Mouse (Mus musculus): ENCODE measurements at regions not wholly inside any gene's neighbourhood (a gene's known extent, or its start where the extent isn't known, plus 50 kb on each side); places are given as distances from the start of the nearest gene placed in this dataset.

GRCm38 (mm10) chr15:62646476-62647168, 1198.4 kb downstream of the Gsdmc2 start:
- no peaks in the 10 kb centered on the region for H3K27me3 ChIP-seq (replicated peaks)
- no peak overlapping the region for H3K4me3 ChIP-seq (replicated peaks)
- no peaks in the 10 kb centered on the region for H3K36me3 ChIP-seq
- WGBS: 51% methylated on average over 6 of the region's 6 CpGs
- no peaks in the 10 kb centered on the region for H3K4me1 ChIP-seq
- no peak overlapping the region for H3K27ac ChIP-seq
- peak; percentile 35; the same call in 1 of the 2 replicates for ATAC-seq (ENCODE audit: insufficient read depth, low FRiP score, low read depth)
- H3K9ac ChIP-seq: no peak overlapping the region
- no peaks in the 10 kb centered on the region for H3K9me3 ChIP-seq
- H3K4me2 ChIP-seq: no peak overlapping the region

- no peak overlapping the region for H3K27ac ChIP-seq
- H3K9ac ChIP-seq: no peak overlapping the region
- no peak overlapping the region for H3K4me2 ChIP-seq
- 56% methylated on average over 2 of the region's 2 CpGs for WGBS
- no peaks in the 10 kb centered on the region for H3K27me3 ChIP-seq (replicated peaks)
- H3K4me1 ChIP-seq: no peaks in the 10 kb centered on the region
- no peaks in the 10 kb centered on the region for H3K9me3 ChIP-seq
- H3K36me3 ChIP-seq: no peaks in the 10 kb centered on the region
- no peak overlapping the region for H3K4me3 ChIP-seq (replicated peaks)
- ATAC-seq (ENCODE audit: insufficient read depth, low FRiP score, low read depth): peak; percentile 60
Observed at GRCm38 (mm10) chr15:62644744-62645143, 1200.2 kb downstream of the Gsdmc2 start.

GRCm38 (mm10) chr15:62644296-62644695, 1200.7 kb downstream of the Gsdmc2 start:
- 72% methylated on average over 1 of the region's 1 CpGs for WGBS
- Histone ChIP-seq H3K36me3 (no peaks in the 10 kb centered on the region), H3K4me2 (no peak overlapping the region), H3K9ac (no peak overlapping the region), H3K27me3 (replicated peaks) (no peaks in the 10 kb centered on the region), H3K4me1 (no peaks in the 10 kb centered on the region), H3K9me3 (no peaks in the 10 kb centered on the region), H3K4me3 (replicated peaks) (no peak overlapping the region), H3K27ac (no peak overlapping the region)
- ATAC-seq (ENCODE audit: insufficient read depth, low FRiP score, low read depth): no peak

GRCm38 (mm10) chr15:62641051-62641710, 1203.8 kb downstream of the Gsdmc2 start:
- no peaks in the 10 kb centered on the region for H3K36me3 ChIP-seq
- H3K4me3 ChIP-seq (replicated peaks): no peak overlapping the region
- H3K4me2 ChIP-seq: no peak overlapping the region
- no peak for ATAC-seq (ENCODE audit: insufficient read depth, low FRiP score, low read depth)
- no peaks in the 10 kb centered on the region for H3K9me3 ChIP-seq
- H3K27ac ChIP-seq: no peak overlapping the region
- 77% methylated on average over 7 of the region's 7 CpGs for WGBS
- H3K27me3 ChIP-seq (replicated peaks): no peaks in the 10 kb centered on the region
- no peak overlapping the region for H3K9ac ChIP-seq
- H3K4me1 ChIP-seq: no peaks in the 10 kb centered on the region

GRCm38 (mm10) chr15:62625406-62625805, 1219.6 kb downstream of the Gsdmc2 start:
- Histone ChIP-seq H3K9me3 (no peaks in the 10 kb centered on the region), H3K4me2 (no peak overlapping the region), H3K9ac (no peak overlapping the region), H3K36me3 (no peaks in the 10 kb centered on the region), H3K27me3 (replicated peaks) (no peaks in the 10 kb centered on the region), H3K4me3 (replicated peaks) (no peak overlapping the region), H3K4me1 (no peaks in the 10 kb centered on the region), H3K27ac (no peak overlapping the region)
- no peak for ATAC-seq (ENCODE audit: insufficient read depth, low FRiP score, low read depth)
- WGBS: 90% methylated on average over 7 of the region's 7 CpGs

GRCm38 (mm10) chr15:62616042-62616441, 1228.9 kb downstream of the Gsdmc2 start:
- no peaks in the 10 kb centered on the region for H3K9me3 ChIP-seq
- H3K4me1 ChIP-seq: no peaks in the 10 kb centered on the region
- 87% methylated on average over 5 of the region's 5 CpGs for WGBS
- H3K4me3 ChIP-seq (replicated peaks): no peak overlapping the region
- H3K27me3 ChIP-seq (replicated peaks): no peaks in the 10 kb centered on the region
- H3K9ac ChIP-seq: no peak overlapping the region
- H3K27ac ChIP-seq: no peak overlapping the region
- no peaks in the 10 kb centered on the region for H3K36me3 ChIP-seq
- ATAC-seq (ENCODE audit: insufficient read depth, low FRiP score, low read depth): no peak
- H3K4me2 ChIP-seq: no peak overlapping the region

- H3K9me3 ChIP-seq: no peaks in the 10 kb centered on the region
- no peaks in the 10 kb centered on the region for H3K4me1 ChIP-seq
- H3K36me3 ChIP-seq: no peaks in the 10 kb centered on the region
- no peaks in the 10 kb centered on the region for H3K27me3 ChIP-seq (replicated peaks)
- no peak overlapping the region for H3K4me2 ChIP-seq
- no peak overlapping the region for H3K9ac ChIP-seq
- H3K4me3 ChIP-seq (replicated peaks): no peak overlapping the region
- no peak overlapping the region for H3K27ac ChIP-seq
- no peak for ATAC-seq (ENCODE audit: insufficient read depth, low FRiP score, low read depth)
Observed at GRCm38 (mm10) chr15:62596735-62597134, 1248.2 kb downstream of the Gsdmc2 start.

GRCm38 (mm10) chr15:62588580-62588979, 1256.4 kb downstream of the Gsdmc2 start:
- Histone ChIP-seq H3K36me3 (no peaks in the 10 kb centered on the region), H3K27me3 (replicated peaks) (no peaks in the 10 kb centered on the region), H3K4me3 (replicated peaks) (no peak overlapping the region), H3K9me3 (no peaks in the 10 kb centered on the region), H3K4me2 (no peak overlapping the region), H3K9ac (no peak overlapping the region), H3K4me1 (no peaks in the 10 kb centered on the region), H3K27ac (no peak overlapping the region)
- ATAC-seq (ENCODE audit: insufficient read depth, low FRiP score, low read depth): no peak
- WGBS: 67% methylated on average over 3 of the region's 3 CpGs

- WGBS: 75% methylated on average over 3 of the region's 3 CpGs
- no peak overlapping the region for H3K4me2 ChIP-seq
- H3K9me3 ChIP-seq: no peaks in the 10 kb centered on the region
- H3K4me1 ChIP-seq: no peaks in the 10 kb centered on the region
- no peaks in the 10 kb centered on the region for H3K27me3 ChIP-seq (replicated peaks)
- no peak overlapping the region for H3K27ac ChIP-seq
- H3K36me3 ChIP-seq: no peaks in the 10 kb centered on the region
- no peak overlapping the region for H3K4me3 ChIP-seq (replicated peaks)
- ATAC-seq (ENCODE audit: insufficient read depth, low FRiP score, low read depth): no peak
- H3K9ac ChIP-seq: no peak overlapping the region
Observed at GRCm38 (mm10) chr15:62578788-62579187, 1266.2 kb downstream of the Gsdmc2 start.

- Histone ChIP-seq H3K27me3 (replicated peaks) (no peaks in the 10 kb centered on the region), H3K36me3 (no peaks in the 10 kb centered on the region), H3K4me2 (no peak overlapping the region), H3K4me1 (no peaks in the 10 kb centered on the region), H3K9ac (no peak overlapping the region), H3K9me3 (no peaks in the 10 kb centered on the region), H3K27ac (no peak overlapping the region), H3K4me3 (replicated peaks) (no peak overlapping the region)
- WGBS: 88% methylated on average over 2 of the region's 2 CpGs
- no peak for ATAC-seq (ENCODE audit: insufficient read depth, low FRiP score, low read depth)
Observed at GRCm38 (mm10) chr15:62575791-62576190, 1269.2 kb downstream of the Gsdmc2 start.

GRCm38 (mm10) chr15:62571803-62572202, 1273.2 kb downstream of the Gsdmc2 start:
- Histone ChIP-seq H3K4me2 (no peak overlapping the region), H3K27ac (no peak overlapping the region), H3K9ac (no peak overlapping the region), H3K36me3 (no peaks in the 10 kb centered on the region), H3K4me3 (replicated peaks) (no peak overlapping the region), H3K27me3 (replicated peaks) (no peaks in the 10 kb centered on the region), H3K9me3 (no peaks in the 10 kb centered on the region), H3K4me1 (no peaks in the 10 kb centered on the region)
- ATAC-seq (ENCODE audit: insufficient read depth, low FRiP score, low read depth): no peak
- WGBS: 73% methylated on average over 7 of the region's 7 CpGs

GRCm38 (mm10) chr15:62568788-62569713, 1275.9 kb downstream of the Gsdmc2 start:
- 65% methylated on average over 7 of the region's 7 CpGs for WGBS

More at GRCm38 (mm10) chr15:62568788-62569713, 1275.9 kb downstream of the Gsdmc2 start:
- Histone ChIP-seq H3K9ac (no peak overlapping the region), H3K27ac (no peak overlapping the region), H3K36me3 (no peaks in the 10 kb centered on the region), H3K9me3 (no peaks in the 10 kb centered on the region), H3K4me3 (replicated peaks) (no peak overlapping the region), H3K27me3 (replicated peaks) (no peaks in the 10 kb centered on the region), H3K4me1 (no peaks in the 10 kb centered on the region), H3K4me2 (no peak overlapping the region)
- no peak for ATAC-seq (ENCODE audit: insufficient read depth, low FRiP score, low read depth)
